Mouse (Mus musculus): Measurements from ENCODE around the gene Col5a3.
A peak's percentile ranks its signal among the peaks of the same experiment; 100 is the strongest.

DNA sequence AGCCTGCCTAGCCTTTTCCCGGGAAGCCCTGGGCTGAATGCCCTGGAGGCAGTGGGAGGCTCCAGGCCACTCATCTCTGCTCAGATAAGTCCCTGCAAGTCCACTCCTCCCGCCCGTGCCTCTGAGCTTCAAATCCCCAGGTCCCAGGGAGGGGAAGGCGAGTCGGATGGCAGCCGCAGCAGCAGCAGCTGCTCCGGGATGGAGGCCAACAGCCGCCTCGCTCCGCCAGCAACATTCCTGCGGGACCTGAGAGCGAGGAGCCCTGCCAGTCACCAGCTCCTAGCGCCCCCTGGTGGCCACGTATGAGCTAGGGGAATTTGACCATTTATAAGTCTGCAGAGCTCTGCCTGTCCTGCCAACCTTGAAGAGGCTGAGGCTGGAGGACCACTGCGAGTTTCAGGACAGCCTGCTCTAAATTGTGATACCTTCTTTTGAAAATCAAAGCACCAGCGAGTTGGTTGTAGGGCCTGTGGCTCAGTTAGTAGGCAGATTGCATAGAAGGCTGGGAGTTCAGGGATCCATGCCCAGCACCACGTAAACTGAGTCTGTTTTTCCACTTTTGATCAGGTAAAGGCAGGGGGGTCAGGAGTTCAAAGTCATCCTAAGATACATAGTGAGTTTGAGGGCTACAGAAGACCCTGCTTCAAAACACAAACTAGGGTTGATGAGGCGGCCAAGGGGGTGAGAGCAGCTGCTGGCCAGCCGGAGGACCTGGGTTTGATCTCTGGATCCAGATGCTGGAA, 16.2 kb upstream of the Col5a3 start:
- TF ChIP-seq POLR2A (IDR thresholded peaks at IDR 0.05; ENCODE audit: borderline replicate concordance, extremely low read depth, low read depth, low read length) (no peak), CTCF (IDR thresholded peaks at IDR 0.05; ENCODE audit: insufficient read depth, low read length) (peak; percentile 80)
